12 mouse cellular contexts compared by ENCODE assay signal in genomic region chr4:95601776-95602175, GRCm38 (mm10).
"Had no signal": no experiment of that assay in that cellular context is flagged by ENCODE, and none has a peak within 500 bp of the region (broad histone marks: within the 10 kb centered on the region; RNA-seq: fewer than 3 reads in every experiment).

No protein-coding gene starts in this region.

- H3K4me2 ChIP-seq: lung, embryonic 14.5 days; midbrain, embryonic 12.5 days; neural tube, embryonic 12.5 days; stomach, embryonic 15.5 days had no signal

- H3K4me3 ChIP-seq: midbrain, embryonic 12.5 days; neural tube, embryonic 12.5 days; stomach, embryonic 15.5 days had no signal

- DNase-seq: lung, adult 18-20 months; lung, embryonic 14.5 days; lung, postnatal 10 days; lung, postnatal 4 days; midbrain, embryonic 14.5 days; right cerebral cortex, postnatal 14 days; thymus, postnatal 14 days; thymus, postnatal 36 days had no signal

- H3K4me1 ChIP-seq: midbrain, embryonic 12.5 days; neural tube, embryonic 12.5 days; stomach, embryonic 15.5 days had no signal

- H3K9me3 ChIP-seq: midbrain, embryonic 12.5 days; neural tube, embryonic 12.5 days; stomach, embryonic 15.5 days had no signal

- H3K27ac ChIP-seq: midbrain, embryonic 12.5 days; neural tube, embryonic 12.5 days; stomach, embryonic 15.5 days; stomach, postnatal 0 days had no signal

- H3K36me3 ChIP-seq: midbrain, embryonic 12.5 days; neural tube, embryonic 12.5 days; stomach, embryonic 15.5 days had no signal

- H3K9ac ChIP-seq: lung, embryonic 14.5 days; midbrain, embryonic 12.5 days; neural tube, embryonic 12.5 days; stomach, embryonic 15.5 days had no signal

- H3K27me3 ChIP-seq: midbrain, embryonic 12.5 days; neural tube, embryonic 12.5 days; stomach, embryonic 15.5 days had no signal
